In genomic region chr3:97993920-97994545, GRCm38 (mm10) we compare ENCODE assay signal across 16 mouse cellular contexts. TPM values are rescaled to one million over a fixed set of nuclear protein-coding genes. Genes with fewer than 3 reads are reported as not detected.
DNase-seq lines count a peak whose midpoint lies in the region; ATAC-seq lines count a peak whose summit lies in the region.
"Had no signal": no experiment of that assay in that cellular context is flagged by ENCODE, and none has a peak within 500 bp of the region (broad histone marks: within the 10 kb centered on the region; RNA-seq: fewer than 3 reads in every experiment).

No protein-coding gene starts in this region.

- H3K27ac ChIP-seq in heart, embryonic 10.5 days: no peak overlapping the region
- no peak overlapping the region for H3K27ac ChIP-seq in forebrain, embryonic 11.5 days (ENCODE audit: low read depth, low read length)
- H3K27ac ChIP-seq: forebrain, embryonic 10.5 days; liver, embryonic 13.5 days; neural tube, embryonic 15.5 days had no signal

- H3K27me3 ChIP-seq in heart, embryonic 10.5 days (ENCODE audit: insufficient read depth, poor library complexity, severe bottlenecking): no peaks in the 10 kb centered on the region
- H3K27me3 ChIP-seq in forebrain, embryonic 11.5 days (ENCODE audit: control insufficient read depth, insufficient read depth, low read length): no peaks in the 10 kb centered on the region
- H3K27me3 ChIP-seq: liver, embryonic 13.5 days; neural tube, embryonic 15.5 days had no signal

- ATAC-seq in megakaryocyte progenitor cell, adult 5-6 weeks (replicated peaks; ENCODE audit: poor library complexity): peak; percentile 66
- no peak for ATAC-seq in forebrain, embryonic 11.5 days (replicated peaks; ENCODE audit: low FRiP score)
- ATAC-seq: hindbrain, embryonic 16.5 days had no signal

- 85% methylated on average over 3 of the region's 3 CpGs for WGBS in heart, embryonic 10.5 days
- WGBS in forebrain, embryonic 11.5 days: 93% methylated on average over 3 of the region's 3 CpGs

- no peaks in the 10 kb centered on the region for H3K9me3 ChIP-seq in heart, embryonic 10.5 days
- H3K9me3 ChIP-seq in forebrain, embryonic 11.5 days (ENCODE audit: control insufficient read depth, low read length): no peaks in the 10 kb centered on the region
- H3K9me3 ChIP-seq: forebrain, embryonic 10.5 days; liver, embryonic 13.5 days; neural tube, embryonic 15.5 days had no signal

- no peaks in the 10 kb centered on the region for H3K36me3 ChIP-seq in heart, embryonic 10.5 days
- no peaks in the 10 kb centered on the region for H3K36me3 ChIP-seq in forebrain, embryonic 11.5 days (ENCODE audit: control insufficient read depth, insufficient read depth, low read length)
- H3K36me3 ChIP-seq: forebrain, embryonic 10.5 days; liver, embryonic 13.5 days; neural tube, embryonic 15.5 days had no signal

- peak; percentile 30 for DNase-seq in adrenal gland, postnatal 14 days
- DNase-seq in adrenal gland, postnatal 4 days (ENCODE audit: low spot score in 2 of 2): no peak
- peak; percentile 40 for DNase-seq in 3134 (ENCODE audit: extremely low read depth, insufficient read length, low spot score)
- DNase-seq in MEL-GATA-1-ER (ENCODE audit: extremely low read depth, low read depth): peak; percentile 89
- no peak for DNase-seq in heart, embryonic 10.5 days (ENCODE audit: low spot score)
- no peak for DNase-seq in forebrain, embryonic 11.5 days (ENCODE audit: low spot score)
- no peak for DNase-seq in heart, adult 11 months
- DNase-seq: cerebellum, adult 2 months; kidney, adult 11 months; kidney, postnatal 25 days; layer of hippocampus, adult 9-11 months; liver, embryonic 13.5 days had no signal

- H3K4me3 ChIP-seq in heart, embryonic 10.5 days: no peak overlapping the region
- H3K4me3 ChIP-seq in forebrain, embryonic 11.5 days (ENCODE audit: low read depth, low read length): no peak overlapping the region
- H3K4me3 ChIP-seq: forebrain, embryonic 10.5 days; liver, embryonic 13.5 days; neural tube, embryonic 15.5 days had no signal

- H3K4me1 ChIP-seq in heart, embryonic 10.5 days: no peaks in the 10 kb centered on the region
- H3K4me1 ChIP-seq in forebrain, embryonic 11.5 days (replicated peaks; ENCODE audit: control insufficient read depth, insufficient read depth, low read length): no peaks in the 10 kb centered on the region
- H3K4me1 ChIP-seq: forebrain, embryonic 10.5 days; neural tube, embryonic 15.5 days had no signal

- no peak overlapping the region for H3K4me2 ChIP-seq in forebrain, embryonic 11.5 days (ENCODE audit: low read depth, low read length, severe bottlenecking)
- H3K4me2 ChIP-seq: liver, embryonic 13.5 days; neural tube, embryonic 15.5 days had no signal

- H3K9ac ChIP-seq in forebrain, embryonic 11.5 days (ENCODE audit: low read length): no peak overlapping the region
- H3K9ac ChIP-seq: liver, embryonic 13.5 days; neural tube, embryonic 15.5 days had no signal

RNA-seq across cellular contexts. Expression of gene Notch2, which starts 19.3 kb away (rescaled TPM):
- 46.7 and 47.6 TPM in 2 replicates for total RNA-seq in adrenal gland, postnatal 14 days (2021)
- total RNA-seq in adrenal gland, postnatal 4 days (2021): 10 to 100 TPM; 73.9 to 80.1 TPM
- total RNA-seq in megakaryocyte progenitor cell, adult 5-6 weeks (2015): 23.5 and 23.6 TPM in 2 replicates
- total RNA-seq in megakaryocyte progenitor cell, adult 5-6 weeks (2017): 20.9 and 21.8 TPM in 2 replicates
- polyA plus RNA-seq in heart, embryonic 10.5 days (2016; fragmentation: Nextera tagmentation; extraction: Ambion mirVana): 11.2 and 16.8 TPM in 2 replicates
- 27.6 TPM in 2 replicates for polyA plus RNA-seq in forebrain, embryonic 11.5 days (2014; fragmentation: Nextera tagmentation; extraction: Ambion mirVana)

Comparison
In these comparisons a context has a peak if more than half of its experiments do, and no peak if none do; other contexts are left out.
1. DNase-seq: peak in adrenal gland, postnatal 14 days (single experiment), 3134 (single experiment) and MEL-GATA-1-ER (single experiment); none in adrenal gland, postnatal 4 days (0 of 2), heart, embryonic 10.5 days (single experiment), forebrain, embryonic 11.5 days (single experiment) and heart, adult 11 months (single experiment).